10 mouse cellular contexts compared by ENCODE assay signal in genomic region chr8:82875135-82875534, GRCm38 (mm10). TPM values are rescaled to one million over a fixed set of nuclear protein-coding genes. Genes with fewer than 3 reads are reported as not detected.
A peak's percentile ranks its signal among the peaks of the same experiment; 100 is the strongest.
DNase-seq lines count a peak whose midpoint lies in the region; ATAC-seq and TF ChIP-seq lines count a peak whose summit lies in the region.
"Had no signal": no experiment of that assay in that cellular context is flagged by ENCODE, and none has a peak within 500 bp of the region (broad histone marks: within the 10 kb centered on the region; RNA-seq: fewer than 3 reads in every experiment).

No protein-coding gene starts in this region.

- no peaks in the 10 kb centered on the region for H3K27me3 ChIP-seq in kidney, embryonic 14.5 days (ENCODE audit: control insufficient read depth, insufficient read depth, low read length)
- no peaks in the 10 kb centered on the region for H3K27me3 ChIP-seq in heart, embryonic 10.5 days (ENCODE audit: insufficient read depth, poor library complexity, severe bottlenecking)
- no peaks in the 10 kb centered on the region for H3K27me3 ChIP-seq in limb, embryonic 13.5 days

- H3K9ac ChIP-seq in kidney, embryonic 14.5 days (ENCODE audit: low read depth, low read length) = no peak overlapping the region
- no peak overlapping the region for H3K9ac ChIP-seq in limb, embryonic 13.5 days
- H3K9ac ChIP-seq: hindbrain, embryonic 14.5 days had no signal

- peak; percentile 16 to 25 for DNase-seq in kidney, postnatal 36 days
- peak; percentile 75 for DNase-seq in heart, embryonic 10.5 days (ENCODE audit: low spot score)
- no peak for DNase-seq in right cerebral cortex, postnatal 25 days
- DNase-seq in layer of hippocampus, adult 11-12 months (ENCODE audit: low spot score) = no peak
- DNase-seq: adrenal gland, postnatal 14 days; lung, postnatal 4 days had no signal

- ATAC-seq in kidney, embryonic 14.5 days (ENCODE audit: low FRiP score, low TSS enrichment) = no peak
- peak; percentile 68; the same call in 1 of the 2 replicates for ATAC-seq in limb, embryonic 13.5 days (ENCODE audit: low FRiP score, low read depth)

- no peaks in the 10 kb centered on the region for H3K36me3 ChIP-seq in kidney, embryonic 14.5 days (ENCODE audit: control insufficient read depth, insufficient read depth, low read length)
- H3K36me3 ChIP-seq in heart, embryonic 10.5 days = no peaks in the 10 kb centered on the region
- H3K36me3 ChIP-seq in limb, embryonic 13.5 days = no peaks in the 10 kb centered on the region

- 69% methylated on average over 7 of the region's 7 CpGs for WGBS in kidney, embryonic 14.5 days
- WGBS in heart, embryonic 10.5 days = 61% methylated on average over 7 of the region's 7 CpGs
- WGBS in limb, embryonic 13.5 days = 65% methylated on average over 7 of the region's 7 CpGs

- no peak for TF ChIP-seq CTCF in embryonic fibroblast, embryonic 13.5 days (IDR thresholded peaks at IDR 0.05; ENCODE audit: borderline replicate concordance, insufficient read depth, low read length)

- no peak overlapping the region for H3K27ac ChIP-seq in kidney, embryonic 14.5 days (ENCODE audit: low read depth, low read length)
- peak overlapping the region; percentile 35 for H3K27ac ChIP-seq in embryonic fibroblast, embryonic 13.5 days (ENCODE audit: insufficient read depth, low read length)
- H3K27ac ChIP-seq in heart, embryonic 10.5 days = no peak overlapping the region
- H3K27ac ChIP-seq in limb, embryonic 13.5 days = no peak overlapping the region
- H3K27ac ChIP-seq: hindbrain, embryonic 14.5 days had no signal

- no peak overlapping the region for H3K4me2 ChIP-seq in kidney, embryonic 14.5 days (replicated peaks; ENCODE audit: low read depth, low read length)
- H3K4me2 ChIP-seq in limb, embryonic 13.5 days (replicated peaks) = no peak overlapping the region
- H3K4me2 ChIP-seq: hindbrain, embryonic 14.5 days had no signal

- peaks cover 15% of the 10 kb centered on the region for H3K4me1 ChIP-seq in kidney, embryonic 14.5 days (ENCODE audit: control insufficient read depth, insufficient read depth, low read length)
- H3K4me1 ChIP-seq in embryonic fibroblast, embryonic 13.5 days (ENCODE audit: control insufficient read depth, insufficient read depth, low read length) = peaks cover 18% of the 10 kb centered on the region
- 0 out of 2 replicates have a peak, but pooled peaks cover 5% of the 10 kb centered on the region for H3K4me1 ChIP-seq in heart, embryonic 10.5 days
- peaks cover 22% of the 10 kb centered on the region for H3K4me1 ChIP-seq in limb, embryonic 13.5 days

- TF ChIP-seq POLR2A in embryonic fibroblast, embryonic 13.5 days (IDR thresholded peaks at IDR 0.05; ENCODE audit: low read depth, low read length) = no peak

- no peak overlapping the region for H3K4me3 ChIP-seq in kidney, embryonic 14.5 days (ENCODE audit: low read length)
- H3K4me3 ChIP-seq in embryonic fibroblast, embryonic 13.5 days (ENCODE audit: insufficient read depth, low read length) = no peak overlapping the region
- no peak overlapping the region for H3K4me3 ChIP-seq in heart, embryonic 10.5 days
- no peak overlapping the region for H3K4me3 ChIP-seq in limb, embryonic 13.5 days

- H3K9me3 ChIP-seq in kidney, embryonic 14.5 days (ENCODE audit: control insufficient read depth, low read length) = no peaks in the 10 kb centered on the region
- H3K9me3 ChIP-seq in heart, embryonic 10.5 days = no peaks in the 10 kb centered on the region
- no peaks in the 10 kb centered on the region for H3K9me3 ChIP-seq in limb, embryonic 13.5 days

RNA-seq across cellular contexts. Expression of gene Rnf150, which starts 12.0 kb away (rescaled TPM):
- polyA plus RNA-seq in kidney, embryonic 14.5 days (2014; fragmentation: Nextera tagmentation; extraction: Ambion mirVana) = 3.0 and 3.9 TPM in 2 replicates
- 31.2 and 36.3 TPM in 2 replicates for polyA plus RNA-seq in embryonic fibroblast, embryonic 13.5 days (2011; ENCODE audit: insufficient read length, low read depth, missing spikeins)
- polyA plus RNA-seq in heart, embryonic 10.5 days (2016; fragmentation: Nextera tagmentation; extraction: Ambion mirVana) = 0.41 and 0.80 TPM in 2 replicates
- 2.1 and 2.4 TPM in 2 replicates for polyA plus RNA-seq in limb, embryonic 13.5 days (2015; fragmentation: Nextera tagmentation; extraction: Ambion mirVana)

Comparison
In these comparisons a context has a peak if more than half of its experiments do, and no peak if none do; other contexts are left out.
1. DNase-seq: peak in kidney, postnatal 36 days (2 of 2) and heart, embryonic 10.5 days (single experiment); none in right cerebral cortex, postnatal 25 days (single experiment) and layer of hippocampus, adult 11-12 months (single experiment).